Mouse (Mus musculus) hindbrain, postnatal 0 days (tissue): Measurements from ENCODE around the gene Pofut1. TPM values are rescaled to one million over a fixed set of nuclear protein-coding genes. Genes with fewer than 3 reads are reported as not detected.
A peak's percentile ranks its signal among the peaks of the same experiment; 100 is the strongest.

Source experiments
- ATAC-seq: fragments of 200-750 bp; cut with Nextera tagmentation; 2 replicates; pipeline ENCODE4 v1.8.0; 2017; ENCODE audit warnings: mild to moderate bottlenecking, moderate TSS enrichment, moderate library complexity
- DNase-seq: peaks from one replicate; pipeline ENCODE4 v3.0.0-alpha.2; 2015; ENCODE audit warnings: low spot score
- H3K27ac ChIP-seq: fragments of 300-500 bp; sonication (generic); 2 replicates; pipeline ENCODE4 v1.5.1; 2014; ENCODE audit warnings: mild to moderate bottlenecking
- H3K27me3 ChIP-seq: fragments of 300-500 bp; sonication (generic); 2 replicates; pipeline ENCODE4 v1.6.1; 2014; ENCODE audit warnings: low read length, mixed read lengths; ENCODE audit not compliant: insufficient read depth
- H3K36me3 ChIP-seq: fragments of 300-500 bp; sonication (generic); 2 replicates; pipeline ENCODE4 v1.6.1; 2014; ENCODE audit warnings: low read length, mixed read lengths; ENCODE audit not compliant: insufficient read depth
- H3K4me1 ChIP-seq: fragments of 300-500 bp; sonication (generic); 2 replicates; pipeline ENCODE4 v1.6.1; 2014; ENCODE audit warnings: antibody characterized with exemption, low read length, mixed read lengths; ENCODE audit not compliant: insufficient read depth
- H3K4me2 ChIP-seq: fragments of 300-500 bp; sonication (generic); 2 replicates; pipeline ENCODE4 v1.6.1; 2014; ENCODE audit warnings: low read depth, mild to moderate bottlenecking, low read length, moderate library complexity, mixed read lengths
- H3K4me3 ChIP-seq: fragments of 300-500 bp; sonication (generic); 2 replicates; pipeline ENCODE4 v1.5.1; 2014; ENCODE audit warnings: low read length
- H3K9ac ChIP-seq: fragments of 300-500 bp; sonication (generic); replicated peaks from 2 replicates; pipeline ENCODE4 v1.6.1; 2014; ENCODE audit warnings: mild to moderate bottlenecking, low read length, moderate library complexity, mixed read lengths
- H3K9me3 ChIP-seq: fragments of 300-500 bp; sonication (generic); 2 replicates; pipeline ENCODE4 v1.6.1; 2016; ENCODE audit warnings: low read length, mixed read lengths
- CTCF ChIP-seq: IDR thresholded peaks from 2 replicates; pipeline ENCODE4 v1.5.1; 2016; ENCODE audit warnings: antibody characterized with exemption, control low read depth, low read depth
- WGBS: fragments of 180-500 bp; shearing (Covaris S2); extraction: QIAGEN DNeasy Blood & Tissue Kit; methylation state at CpG from one replicate; pipeline ENCODE4 v1.1.7; 2014; 5-methylcytosine and 5-hydroxymethylcytosine counted together
- polyA plus RNA-seq: library from polyadenylated mRNA; unstranded; fragments of >200 nt; fragmentation: Nextera tagmentation; extraction: Ambion mirVana; gene quantifications from 2 replicates; pipeline ENCODE4 v1.2.1, GENCODE M21; 2015
- total RNA-seq: library from RNA; depleted of rRNA; stranded (reverse); fragments of >200 nt; gene quantifications from 2 replicates; pipeline ENCODE4 v1.2.3, GENCODE M21; 2014

Gene Pofut1
- total and polyA plus RNA-seq, 2 experiments from 2014 or later, result 4.8 to 23.6 TPM

GRCm38 (mm10) chr2:153222130-153222529 lies 19.2 kb upstream of the Pofut1 start:
- TF ChIP-seq CTCF, result no peak
- DNase-seq (no peak), ATAC-seq (no peak)
- H3K4me2 ChIP-seq, result no peak overlapping the region
- H3K4me3 ChIP-seq, result no peak overlapping the region
- H3K27me3 ChIP-seq, result no peaks in the 10 kb centered on the region
- no peak overlapping the region for H3K27ac ChIP-seq
- no peak overlapping the region for H3K9ac ChIP-seq
- no peaks in the 10 kb centered on the region for H3K36me3 ChIP-seq
- H3K9me3 ChIP-seq, result no peaks in the 10 kb centered on the region
- 0 out of 2 replicates have a peak, but pooled peaks cover 5% of the 10 kb centered on the region for H3K4me1 ChIP-seq

- Histone ChIP-seq H3K4me1 (0 out of 2 replicates have a peak, but pooled peaks cover 5% of the 10 kb centered on the region), H3K9ac (no peak overlapping the region), H3K9me3 (no peaks in the 10 kb centered on the region), H3K27ac (no peak overlapping the region), H3K4me2 (no peak overlapping the region), H3K4me3 (no peak overlapping the region), H3K36me3 (no peaks in the 10 kb centered on the region), H3K27me3 (no peaks in the 10 kb centered on the region)
- DNase-seq, result no peak
- ATAC-seq, result no peak
- TF ChIP-seq CTCF, result no peak
- 96% methylated on average over 2 of the region's 2 CpGs for WGBS
These were observed 18.8 kb upstream of the Pofut1 start for GRCm38 (mm10) chr2:153222566-153222965.

- TF ChIP-seq CTCF, result peak; percentile 23; the same call in 1 of the 2 replicates
- Histone ChIP-seq H3K27ac (peak within 1 kb of the TSS; percentile 85), H3K9ac (peak within 1 kb of the TSS; percentile 81), H3K36me3 (peaks cover 17% of the 10 kb centered on the region), H3K27me3 (no peaks in the 10 kb centered on the region), H3K4me2 (peak within 1 kb of the TSS; percentile 83), H3K4me3 (peak within 1 kb of the TSS; percentile 55), H3K4me1 (0 out of 2 replicates have a peak, but pooled peaks cover 5% of the 10 kb centered on the region), H3K9me3 (no peaks in the 10 kb centered on the region)
- DNase-seq (peak; percentile 82), ATAC-seq (peak; percentile 90)
- WGBS, result 4% methylated on average over 31 of the region's 31 CpGs
These were observed 16.3 kb upstream of the Pofut1 start, which contains the start of gene Tspyl3 for GRCm38 (mm10) chr2:153224946-153225594. Gene Tspyl3, minus strand, starts transcription at chr2:153225441.

- Histone ChIP-seq H3K4me2 (peak overlapping the region; percentile 83), H3K27ac (peak overlapping the region; percentile 85), H3K9ac (peak overlapping the region; percentile 81), H3K4me1 (0 out of 2 replicates have a peak, but pooled peaks cover 5% of the 10 kb centered on the region), H3K4me3 (peak overlapping the region; percentile 55), H3K9me3 (no peaks in the 10 kb centered on the region), H3K27me3 (no peaks in the 10 kb centered on the region), H3K36me3 (peaks cover 22% of the 10 kb centered on the region)
- no peak for TF ChIP-seq CTCF
- no peak for DNase-seq
- peak; percentile 48 for ATAC-seq
- WGBS, result 6% methylated on average over 3 of the region's 3 CpGs
These were observed 15.8 kb upstream of the Pofut1 start for GRCm38 (mm10) chr2:153225595-153225953.

DNA sequence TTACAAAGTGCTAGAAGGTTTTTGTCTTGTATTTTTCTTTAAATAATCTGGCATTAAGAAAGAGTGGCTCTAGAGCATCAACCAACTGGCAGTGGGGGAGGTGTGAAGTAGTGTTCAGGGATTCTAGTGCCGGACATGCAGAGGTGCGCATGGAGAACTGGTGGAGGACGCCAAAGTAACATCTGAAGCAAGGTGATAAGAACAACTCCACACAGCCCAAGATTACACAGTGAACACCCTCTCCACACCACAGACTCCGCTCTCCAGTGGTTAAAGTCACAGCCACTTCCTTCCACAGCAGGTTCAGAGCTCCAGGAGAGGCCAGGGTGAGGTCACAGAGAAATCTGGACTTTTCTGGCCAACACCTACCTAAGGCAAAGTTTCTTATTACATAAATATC lies 13.4 kb upstream of the Pofut1 start:
- no peak for DNase-seq
- Histone ChIP-seq H3K27ac (no peak overlapping the region), H3K9ac (no peak overlapping the region), H3K27me3 (no peaks in the 10 kb centered on the region), H3K4me1 (0 out of 2 replicates have a peak, but pooled peaks cover 5% of the 10 kb centered on the region), H3K4me3 (no peak overlapping the region), H3K9me3 (no peaks in the 10 kb centered on the region), H3K36me3 (peaks cover 42% of the 10 kb centered on the region), H3K4me2 (no peak overlapping the region)
- no peak for TF ChIP-seq CTCF
- ATAC-seq, result no peak
- 93% methylated on average over 4 of the region's 4 CpGs for WGBS

DNA sequence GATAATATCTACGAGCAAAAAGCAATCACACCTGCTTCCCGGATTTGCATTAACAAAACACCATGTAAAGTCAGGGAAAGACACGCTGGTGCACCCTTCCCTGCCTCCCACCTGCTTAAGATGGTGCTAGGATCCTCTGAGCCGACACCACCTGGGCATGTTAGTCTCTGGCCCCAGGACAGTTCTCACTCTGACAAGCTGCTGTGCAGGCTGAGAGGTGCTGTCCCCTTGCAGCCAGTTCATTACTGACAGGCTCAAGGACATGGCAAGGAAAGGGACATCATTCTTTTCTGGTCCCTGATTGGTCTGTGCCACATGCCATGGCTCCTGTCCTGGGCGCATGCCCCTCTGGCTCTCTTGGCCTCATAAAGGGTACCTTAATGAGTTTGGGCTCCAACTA lies 12.8 kb upstream of the Pofut1 start:
- no peak for ATAC-seq
- H3K36me3 ChIP-seq, result peaks cover 43% of the 10 kb centered on the region
- WGBS, result 85% methylated on average over 5 of the region's 5 CpGs

DNA sequence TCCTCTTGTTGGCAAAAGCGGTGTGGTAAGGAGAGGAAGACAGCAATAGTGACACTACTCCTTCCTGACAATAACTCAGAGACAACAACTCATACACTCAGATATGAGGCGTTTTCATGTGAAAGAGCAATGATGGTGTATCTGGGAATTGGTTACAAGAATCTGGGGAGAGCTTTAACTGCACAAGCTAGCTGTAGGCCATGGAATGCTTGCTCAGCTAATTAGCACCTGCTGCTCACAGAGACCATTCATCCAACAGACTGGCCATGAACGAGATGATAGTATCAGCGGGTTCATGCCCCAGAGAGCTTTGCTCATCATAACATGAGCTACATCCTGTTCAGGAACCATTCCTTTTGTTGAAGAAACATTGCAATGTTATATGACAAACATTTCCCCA lies 4.1 kb upstream of the Pofut1 start:
- ATAC-seq (no peak), DNase-seq (no peak)
- no peaks in the 10 kb centered on the region for H3K27me3 ChIP-seq
- H3K36me3 ChIP-seq, result peaks cover 28% of the 10 kb centered on the region
- no peak overlapping the region for H3K27ac ChIP-seq
- 71% methylated on average over 4 of the region's 4 CpGs for WGBS
- no peaks in the 10 kb centered on the region for H3K9me3 ChIP-seq
- H3K4me3 ChIP-seq, result no peak overlapping the region
- peaks cover 15% of the 10 kb centered on the region for H3K4me1 ChIP-seq
- H3K4me2 ChIP-seq, result no peak overlapping the region
- no peak overlapping the region for H3K9ac ChIP-seq
- TF ChIP-seq CTCF, result no peak

More for the DNA sequence above, 12.8 kb upstream of the Pofut1 start:
- TF ChIP-seq CTCF, result no peak
- no peak overlapping the region for H3K9ac ChIP-seq
- no peak overlapping the region for H3K27ac ChIP-seq
- no peak overlapping the region for H3K4me2 ChIP-seq
- H3K4me3 ChIP-seq, result no peak overlapping the region
- DNase-seq, result no peak
- H3K4me1 ChIP-seq, result 0 out of 2 replicates have a peak, but pooled peaks cover 5% of the 10 kb centered on the region
- H3K27me3 ChIP-seq, result no peaks in the 10 kb centered on the region
- H3K9me3 ChIP-seq, result no peaks in the 10 kb centered on the region
